Mouse (Mus musculus) megakaryocyte, embryonic 14.5 days (primary cell): ENCODE data around the gene Serpina1c.
"Not testable (repeated sequence)": the region's sequence is repeated elsewhere in the genome, so short reads cannot be mapped to it uniquely, and the experiment has no call there.

Source experiments
- FLI1 ChIP-seq: IDR thresholded peaks from 2 replicates; pipeline ENCODE4 v1.6.1; 2012; ENCODE audit warnings: low read length, inconsistent platforms, mixed read lengths
- GATA1 ChIP-seq: IDR thresholded peaks from 3 replicates; pipeline ENCODE4 v1.6.1; 2012; ENCODE audit warnings: mixed read lengths, low read length, inconsistent platforms, borderline replicate concordance

- not testable (repeated sequence) for TF ChIP-seq GATA1, FLI1
Observed at GRCm38 (mm10) chr12:103909181-103909580, 4.5 kb upstream of the Serpina1c start.
